Mouse (Mus musculus) forebrain, embryonic 13.5 days (tissue): ENCODE data around the gene Gja1. TPM values are rescaled to one million over a fixed set of nuclear protein-coding genes. Genes with fewer than 3 reads are reported as not detected.

ENCODE experiments used
- ATAC-seq: fragments of 200-750 bp; cut with Nextera tagmentation; 2 replicates; pipeline ENCODE4 v1.8.0; 2017
- H3K27ac ChIP-seq: fragments of 300-500 bp; sonication (generic); 2 replicates; pipeline ENCODE4 v1.5.1; 2015; ENCODE audit warnings: inconsistent platforms, mild to moderate bottlenecking, moderate library complexity
- H3K27me3 ChIP-seq: fragments of 300-500 bp; sonication (generic); 2 replicates; pipeline ENCODE4 v1.6.1; 2015; ENCODE audit warnings: mild to moderate bottlenecking, inconsistent platforms
- H3K36me3 ChIP-seq: fragments of 300-500 bp; sonication (generic); 2 replicates; pipeline ENCODE4 v1.6.1; 2015; ENCODE audit warnings: mild to moderate bottlenecking, inconsistent platforms; ENCODE audit not compliant: poor library complexity, severe bottlenecking
- H3K4me1 ChIP-seq: fragments of 300-500 bp; sonication (generic); 2 replicates; pipeline ENCODE4 v1.6.1; 2015; ENCODE audit warnings: inconsistent platforms
- H3K4me2 ChIP-seq: fragments of 300-500 bp; sonication (generic); 2 replicates; pipeline ENCODE4 v1.6.1; 2015; ENCODE audit warnings: inconsistent platforms, mild to moderate bottlenecking, moderate library complexity
- H3K4me3 ChIP-seq: fragments of 300-500 bp; sonication (generic); 2 replicates; pipeline ENCODE4 v1.5.1; 2015; ENCODE audit warnings: mild to moderate bottlenecking, inconsistent platforms
- H3K9ac ChIP-seq: fragments of 300-500 bp; sonication (generic); 2 replicates; pipeline ENCODE4 v1.6.1; 2015; ENCODE audit warnings: mild to moderate bottlenecking, inconsistent platforms
- H3K9me3 ChIP-seq: fragments of 300-500 bp; sonication (generic); replicated peaks from 2 replicates; pipeline ENCODE4 v1.6.1; 2016; ENCODE audit warnings: inconsistent platforms
- WGBS: fragments of 180-500 bp; shearing (Covaris S2); methylation state at CpG from one replicate; pipeline ENCODE4 v1.1.7; 2015; 5-methylcytosine and 5-hydroxymethylcytosine counted together
- polyA plus RNA-seq: library from polyadenylated mRNA; unstranded; fragments of >200 nt; fragmentation: Nextera tagmentation; extraction: Ambion mirVana; gene quantifications from 2 replicates; pipeline ENCODE4 v1.2.1, GENCODE M21; 2015

Gja1 gene
- polyA plus RNA-seq, 1 experiment from 2014 or later: 76.0 TPM

DNA sequence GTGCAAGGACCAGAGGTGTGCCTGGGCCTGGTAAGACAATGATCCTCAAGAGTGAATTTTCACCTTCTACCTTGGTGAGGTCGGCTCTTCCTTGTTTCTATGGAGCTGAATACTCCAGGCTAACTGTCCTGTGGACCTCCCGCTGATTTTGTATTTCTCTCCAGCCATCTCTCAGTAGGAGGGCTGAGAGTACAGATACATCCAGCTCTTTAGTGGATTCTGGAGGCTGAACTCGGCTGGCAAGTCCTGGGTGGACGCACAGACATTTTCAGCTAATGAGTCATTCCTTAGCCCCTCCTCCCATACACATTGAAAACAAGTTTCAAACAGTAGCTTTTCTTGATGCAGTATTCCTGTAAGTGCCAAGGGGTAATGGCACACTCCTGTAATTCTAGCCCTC is 49.2 kb downstream of the Gja1 start:
- H3K9me3 ChIP-seq: no peaks in the 10 kb centered on the region
- H3K4me2 ChIP-seq: no peak overlapping the region
- H3K9ac ChIP-seq: no peak overlapping the region
- no peak overlapping the region for H3K27ac ChIP-seq
- WGBS: 50% methylated on average over 4 of the region's 4 CpGs
- H3K27me3 ChIP-seq: no peaks in the 10 kb centered on the region
- no peak overlapping the region for H3K4me3 ChIP-seq
- no peak for ATAC-seq
- no peaks in the 10 kb centered on the region for H3K4me1 ChIP-seq
- no peaks in the 10 kb centered on the region for H3K36me3 ChIP-seq

DNA sequence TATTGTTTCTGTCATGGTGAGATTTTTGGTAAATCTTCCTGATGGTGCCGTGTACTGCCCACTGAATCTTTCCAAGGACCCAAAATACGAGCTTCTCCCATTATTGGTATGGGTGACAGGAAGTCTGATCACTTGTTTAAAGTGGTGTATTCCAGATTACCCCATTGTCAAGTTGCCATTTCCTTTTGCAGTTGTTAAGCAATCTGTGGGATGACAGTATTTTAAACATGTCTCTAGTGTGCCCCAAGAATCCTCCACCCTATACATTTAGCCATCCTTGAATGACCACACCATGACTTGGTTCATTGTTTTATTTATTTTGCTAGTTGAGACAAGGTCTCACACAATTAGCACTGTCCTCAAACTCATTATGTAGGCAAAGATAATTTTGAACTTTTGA is 50.3 kb downstream of the Gja1 start:
- no peaks in the 10 kb centered on the region for H3K36me3 ChIP-seq
- no peak overlapping the region for H3K4me2 ChIP-seq
- 89% methylated on average over 2 of the region's 2 CpGs for WGBS
- no peak overlapping the region for H3K9ac ChIP-seq
- H3K27ac ChIP-seq: no peak overlapping the region
- no peak overlapping the region for H3K4me3 ChIP-seq
- no peaks in the 10 kb centered on the region for H3K4me1 ChIP-seq
- H3K27me3 ChIP-seq: no peaks in the 10 kb centered on the region
- H3K9me3 ChIP-seq: no peaks in the 10 kb centered on the region
- ATAC-seq: no peak

DNA sequence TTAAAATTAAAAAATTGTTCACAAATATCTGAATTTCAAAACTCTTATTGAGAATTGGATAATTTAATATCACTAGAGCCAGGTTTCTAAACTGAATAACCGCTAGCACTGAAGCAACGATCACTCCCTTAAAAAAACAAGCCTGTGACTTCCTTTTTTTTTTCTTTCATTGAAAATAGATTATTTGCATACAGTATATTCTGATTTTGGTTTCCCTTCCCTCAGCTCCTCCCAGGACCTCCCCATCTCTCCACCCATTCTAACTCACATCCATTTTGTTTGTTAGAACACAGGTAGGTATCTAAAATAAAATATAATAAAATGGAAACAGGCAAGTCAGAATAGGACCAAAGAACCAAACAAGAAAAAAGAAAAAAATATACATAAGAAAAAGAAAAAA is 50.7 kb downstream of the Gja1 start:
- H3K4me1 ChIP-seq: no peaks in the 10 kb centered on the region
- H3K27me3 ChIP-seq: no peaks in the 10 kb centered on the region
- no peak overlapping the region for H3K27ac ChIP-seq
- 93% methylated on average over 2 of the region's 2 CpGs for WGBS
- no peaks in the 10 kb centered on the region for H3K36me3 ChIP-seq
- ATAC-seq: no peak
- H3K9ac ChIP-seq: no peak overlapping the region
- H3K9me3 ChIP-seq: no peaks in the 10 kb centered on the region
- no peak overlapping the region for H3K4me3 ChIP-seq
- H3K4me2 ChIP-seq: no peak overlapping the region

DNA sequence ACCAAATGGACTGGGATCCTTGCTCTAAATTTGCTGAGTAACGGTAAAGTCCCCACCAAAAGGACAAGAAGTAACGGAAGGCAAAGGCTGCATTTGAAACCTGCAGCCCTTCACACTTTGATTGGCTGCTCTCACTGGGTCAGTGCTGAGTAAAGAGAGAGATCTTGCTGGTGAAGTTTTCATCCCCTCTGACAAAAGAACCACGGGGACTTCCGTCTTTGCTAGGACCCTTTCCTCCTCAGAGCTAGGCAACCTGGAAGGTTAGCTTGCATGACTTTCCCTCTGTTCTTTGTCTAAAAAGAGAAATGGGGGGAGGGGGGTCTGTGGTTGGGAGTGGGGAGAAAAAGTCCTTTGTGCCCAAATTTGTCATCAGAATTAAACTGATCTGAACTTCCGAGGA is 51.9 kb downstream of the Gja1 start:
- no peak for ATAC-seq
- Histone ChIP-seq H3K27ac (no peak overlapping the region), H3K9ac (no peak overlapping the region), H3K9me3 (no peaks in the 10 kb centered on the region), H3K27me3 (no peaks in the 10 kb centered on the region), H3K4me1 (no peaks in the 10 kb centered on the region), H3K4me3 (no peak overlapping the region), H3K36me3 (no peaks in the 10 kb centered on the region), H3K4me2 (no peak overlapping the region)
- 68% methylated on average over 5 of the region's 5 CpGs for WGBS

DNA sequence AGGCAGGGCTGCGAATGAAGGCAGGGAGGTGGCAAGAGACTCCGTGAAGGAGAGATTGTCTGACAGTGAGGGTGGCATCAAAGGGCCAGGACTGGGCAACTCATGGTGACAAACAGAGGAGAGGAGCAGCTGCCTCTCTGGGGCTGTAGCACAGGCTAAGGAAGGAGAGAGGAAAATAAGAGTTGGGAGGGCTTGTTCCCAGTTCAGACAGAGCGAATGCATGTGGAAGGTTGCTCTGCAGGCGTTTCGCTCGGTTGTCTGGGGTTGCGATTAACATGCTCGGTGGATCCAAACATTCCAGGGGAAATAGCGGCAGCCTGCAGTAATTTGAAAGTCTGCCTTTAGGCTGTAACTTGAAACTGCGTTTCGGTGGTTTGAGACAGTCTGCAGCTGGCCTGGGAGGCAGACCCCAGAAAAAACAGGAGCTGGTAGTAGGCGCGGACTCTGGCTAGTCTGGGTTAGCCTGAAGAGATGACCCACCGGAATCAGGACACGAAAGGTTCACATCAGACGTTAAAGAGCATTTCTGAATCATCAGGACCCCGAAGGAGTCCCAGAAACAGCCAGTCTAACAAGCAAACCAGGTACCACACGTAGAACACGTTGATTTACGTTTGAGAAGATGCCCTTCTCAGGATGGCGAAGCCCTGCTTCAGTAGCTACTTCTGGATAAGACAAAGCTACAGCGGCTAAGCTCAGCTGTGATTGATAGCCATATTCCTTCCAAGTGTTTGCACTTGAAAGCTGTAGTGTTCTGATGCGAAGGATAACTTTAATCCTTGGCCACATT is 54.7 kb downstream of the Gja1 start:
- H3K9me3 ChIP-seq: no peaks in the 10 kb centered on the region
- H3K27ac ChIP-seq: no peak overlapping the region
- peak overlapping the region; percentile 30 for H3K4me3 ChIP-seq
- peak overlapping the region; percentile 46 for H3K9ac ChIP-seq
- H3K27me3 ChIP-seq: no peaks in the 10 kb centered on the region
- peak overlapping the region; percentile 60 for H3K4me2 ChIP-seq
- 19% methylated on average over 23 of the region's 23 CpGs for WGBS
- peak; percentile 71 for ATAC-seq
- no peaks in the 10 kb centered on the region for H3K4me1 ChIP-seq
- no peaks in the 10 kb centered on the region for H3K36me3 ChIP-seq

DNA sequence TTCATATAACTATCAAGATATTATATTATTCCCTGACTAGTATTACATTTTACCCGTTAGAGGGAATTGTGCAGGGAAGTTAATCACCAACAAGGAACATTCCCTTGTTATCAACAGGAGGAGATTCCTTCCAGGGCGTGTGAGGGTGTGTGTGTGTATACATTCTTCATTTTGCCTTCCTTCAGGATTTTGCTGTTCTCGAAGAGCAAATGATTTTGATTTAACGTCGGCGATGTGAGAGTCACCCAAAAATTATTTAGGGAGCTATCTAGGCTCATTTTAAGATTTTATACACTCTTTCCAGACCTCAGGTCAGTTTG is 55.2 kb downstream of the Gja1 start:
- Histone ChIP-seq H3K27me3 (no peaks in the 10 kb centered on the region), H3K4me3 (no peak overlapping the region), H3K4me1 (no peaks in the 10 kb centered on the region), H3K9ac (no peak overlapping the region), H3K9me3 (no peaks in the 10 kb centered on the region), H3K4me2 (peak overlapping the region; percentile 60; the same call in 1 of the 2 replicates), H3K36me3 (no peaks in the 10 kb centered on the region), H3K27ac (no peak overlapping the region)
- WGBS: 81% methylated on average over 6 of the region's 6 CpGs
- ATAC-seq: no peak

DNA sequence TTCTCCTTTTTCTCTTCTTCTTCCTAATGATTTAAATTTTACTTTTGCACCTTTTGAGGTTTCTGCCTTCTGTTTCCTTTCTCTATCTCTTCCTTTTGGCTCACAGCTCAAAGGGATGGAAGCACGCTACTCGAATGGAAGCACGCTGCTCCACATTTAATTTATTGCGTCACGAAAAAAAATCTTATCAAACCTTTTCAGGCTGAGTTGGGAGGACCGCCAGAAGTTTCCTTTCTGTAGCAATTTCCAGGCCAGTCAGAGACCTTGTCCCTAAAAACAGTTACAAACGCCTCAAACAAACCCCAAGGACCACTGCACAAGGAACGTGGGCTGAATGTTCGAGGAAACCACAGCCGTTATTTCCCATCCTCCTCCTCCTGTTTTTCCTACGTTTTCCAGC is 60.2 kb downstream of the Gja1 start:
- no peaks in the 10 kb centered on the region for H3K27me3 ChIP-seq
- no peak for ATAC-seq
- 89% methylated on average over 11 of the region's 11 CpGs for WGBS
- no peak overlapping the region for H3K27ac ChIP-seq
- H3K4me1 ChIP-seq: no peaks in the 10 kb centered on the region
- no peak overlapping the region for H3K9ac ChIP-seq
- H3K4me2 ChIP-seq: no peak overlapping the region
- no peaks in the 10 kb centered on the region for H3K9me3 ChIP-seq
- no peaks in the 10 kb centered on the region for H3K36me3 ChIP-seq
- no peak overlapping the region for H3K4me3 ChIP-seq

DNA sequence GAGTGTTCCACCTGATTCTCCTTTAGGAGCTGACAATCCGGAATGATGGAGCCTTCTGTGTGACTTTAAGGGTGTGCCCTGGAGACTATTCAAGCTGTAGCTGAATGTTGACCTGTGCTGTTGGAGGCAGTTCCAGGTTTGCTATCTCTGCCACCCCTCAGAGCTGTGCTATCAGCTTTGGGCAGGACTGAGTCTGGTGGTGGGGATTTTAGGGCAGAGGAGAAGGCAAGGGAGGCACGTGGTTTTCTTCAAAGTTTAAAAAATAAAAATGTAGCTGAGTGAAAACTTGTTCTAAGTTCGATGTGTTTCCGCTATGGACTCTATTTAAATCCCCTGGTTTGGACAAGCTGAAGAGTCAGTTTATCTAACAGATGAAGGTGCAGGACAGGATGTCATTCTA is 62.5 kb downstream of the Gja1 start:
- no peak for ATAC-seq

DNA sequence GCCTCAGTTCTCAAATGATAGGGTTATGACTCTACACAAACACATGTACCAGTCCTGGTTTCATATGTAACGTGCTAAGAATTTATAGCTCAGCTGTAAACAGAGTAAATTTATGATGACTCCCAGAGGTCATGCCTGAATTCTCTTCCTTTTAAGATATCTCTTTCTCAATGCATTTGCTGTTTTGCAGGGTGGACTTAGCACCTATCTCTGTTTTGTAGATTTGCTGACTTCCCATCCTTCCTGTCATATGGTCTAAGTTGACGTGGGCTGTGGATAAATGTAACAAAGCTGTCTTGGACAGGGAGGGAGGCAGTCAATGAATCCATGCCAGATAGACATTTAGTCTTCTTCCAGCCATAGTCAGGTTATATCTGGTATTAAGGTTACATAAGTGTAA is 67.3 kb downstream of the Gja1 start:
- Histone ChIP-seq H3K27ac (no peak overlapping the region), H3K27me3 (no peaks in the 10 kb centered on the region), H3K36me3 (no peaks in the 10 kb centered on the region), H3K9me3 (no peaks in the 10 kb centered on the region), H3K4me1 (no peaks in the 10 kb centered on the region), H3K4me2 (no peak overlapping the region), H3K9ac (no peak overlapping the region), H3K4me3 (no peak overlapping the region)
- no peak for ATAC-seq
- WGBS: 94% methylated on average over 2 of the region's 2 CpGs

More for the DNA sequence above, 62.5 kb downstream of the Gja1 start:
- Histone ChIP-seq H3K4me1 (no peaks in the 10 kb centered on the region), H3K4me2 (no peak overlapping the region), H3K9ac (no peak overlapping the region), H3K9me3 (no peaks in the 10 kb centered on the region), H3K27me3 (no peaks in the 10 kb centered on the region), H3K27ac (no peak overlapping the region), H3K36me3 (no peaks in the 10 kb centered on the region), H3K4me3 (no peak overlapping the region)
- 81% methylated on average over 4 of the region's 4 CpGs for WGBS

DNA sequence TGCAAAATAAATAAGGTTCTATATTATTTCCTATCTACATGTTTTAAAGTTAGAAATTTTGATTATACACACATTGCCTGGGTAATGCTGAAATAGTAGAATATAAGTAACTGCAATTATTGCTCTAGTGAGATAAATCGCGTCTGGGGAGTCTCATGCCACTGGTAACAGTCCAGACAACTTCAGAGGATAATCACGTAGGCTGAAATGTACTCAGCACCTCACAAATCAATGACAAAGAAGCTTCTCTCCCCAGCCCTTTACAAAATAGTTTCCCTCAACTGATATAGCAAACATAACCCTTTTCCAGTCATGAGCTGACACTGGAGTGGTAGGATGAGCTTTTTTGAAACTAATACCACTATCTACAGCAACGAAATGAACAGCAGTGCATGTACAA is 71.9 kb downstream of the Gja1 start:
- Histone ChIP-seq H3K4me2 (no peak overlapping the region), H3K27me3 (no peaks in the 10 kb centered on the region), H3K4me1 (no peaks in the 10 kb centered on the region), H3K9ac (no peak overlapping the region), H3K36me3 (no peaks in the 10 kb centered on the region), H3K4me3 (no peak overlapping the region), H3K9me3 (no peaks in the 10 kb centered on the region), H3K27ac (no peak overlapping the region)
- WGBS: 91% methylated on average over 4 of the region's 4 CpGs
- no peak for ATAC-seq

Other genes with a start within 250 kb of the Gja1 start
- 2.9 and 3.1 TPM in 2 replicates for gene Tbc1d32, start 148.6 kb upstream of the Gja1 start, polyA plus RNA-seq